Mouse (Mus musculus) testis, postnatal 14 days (tissue): ENCODE results near the gene Traf3ip3.

Experiments used
- DNase-seq: peaks from one replicate; pipeline ENCODE4 v3.0.0; 2021; ENCODE audit warnings: low spot score

Traf3ip3 gene

DNA sequence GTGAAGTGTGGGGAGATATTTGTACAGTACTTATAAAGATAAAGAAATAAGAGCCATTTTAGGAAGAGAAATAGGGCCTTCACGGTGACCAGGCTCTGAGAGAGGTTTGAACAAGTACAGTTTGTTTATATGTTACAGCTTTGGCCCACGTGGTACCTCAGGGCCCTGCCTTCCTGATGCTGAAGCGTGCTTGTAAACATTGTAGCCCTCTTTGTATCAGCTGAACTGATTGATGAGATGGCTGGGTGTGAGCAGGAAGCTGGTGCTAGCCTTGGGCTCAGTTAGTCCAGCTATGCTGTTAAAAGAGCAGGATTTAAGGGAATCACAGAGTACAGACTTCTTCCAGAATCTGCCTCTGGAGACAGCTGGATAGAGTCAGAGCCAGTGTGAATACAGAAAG is 42.3 kb downstream of the Traf3ip3 start:
- DNase-seq = peak; percentile 48

DNA sequence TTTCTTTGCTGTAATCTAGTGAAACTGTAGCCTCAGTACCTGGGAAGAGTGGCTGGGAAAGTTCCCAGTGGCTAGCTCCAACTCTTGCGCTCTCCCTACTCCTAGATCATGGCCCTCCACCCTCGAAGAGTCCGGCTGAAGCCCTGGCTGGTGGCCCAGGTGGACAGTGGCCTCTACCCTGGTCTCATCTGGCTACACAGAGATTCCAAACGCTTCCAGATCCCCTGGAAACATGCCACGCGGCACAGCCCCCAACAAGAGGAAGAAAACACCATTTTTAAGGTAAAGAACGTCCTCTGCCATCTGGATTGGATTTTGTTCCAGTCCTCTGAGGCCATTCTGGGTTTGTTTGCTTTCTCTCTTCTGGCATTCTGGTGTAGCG is 44.4 kb downstream of the Traf3ip3 start:
- DNase-seq = no peak

DNA sequence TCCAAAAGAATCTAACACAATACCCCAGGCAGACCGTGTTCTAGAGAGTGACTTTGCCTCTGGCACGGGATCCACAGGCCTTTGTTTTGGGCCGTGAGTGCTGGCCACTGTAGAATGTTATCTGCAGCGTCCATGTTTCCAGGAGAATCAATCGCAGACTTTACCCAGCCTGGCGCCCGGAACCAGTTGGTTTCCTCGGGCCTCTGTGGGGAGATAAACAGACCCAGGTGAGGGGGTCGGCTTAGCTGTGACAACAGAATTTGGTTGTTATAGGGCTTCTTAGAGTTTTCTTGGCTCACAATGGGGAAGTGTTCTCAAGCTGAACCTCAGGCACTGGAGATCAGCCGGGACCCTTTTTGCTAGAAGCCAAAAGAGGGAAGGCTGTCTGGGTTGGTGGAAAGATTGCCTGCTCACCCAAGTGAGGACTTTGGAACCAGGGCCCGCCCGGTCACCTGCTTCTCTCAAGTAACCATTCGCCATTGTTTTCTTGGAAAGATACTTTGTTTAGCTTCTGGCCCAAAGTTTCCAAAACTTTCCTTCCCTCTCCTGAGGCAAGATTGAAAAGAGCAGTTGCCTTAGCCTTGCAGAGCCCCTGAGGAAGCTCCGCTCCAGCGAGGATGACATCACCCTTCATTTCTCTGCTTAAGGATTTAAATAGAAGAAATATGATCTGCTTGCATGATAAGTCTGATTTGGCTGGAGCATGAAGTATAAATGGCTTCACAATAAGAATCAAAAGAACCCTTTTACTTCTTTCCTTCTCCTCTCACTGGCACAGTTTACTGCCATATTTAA is 45.0 kb downstream of the Traf3ip3 start:
- peak; percentile 52 for DNase-seq

DNA sequence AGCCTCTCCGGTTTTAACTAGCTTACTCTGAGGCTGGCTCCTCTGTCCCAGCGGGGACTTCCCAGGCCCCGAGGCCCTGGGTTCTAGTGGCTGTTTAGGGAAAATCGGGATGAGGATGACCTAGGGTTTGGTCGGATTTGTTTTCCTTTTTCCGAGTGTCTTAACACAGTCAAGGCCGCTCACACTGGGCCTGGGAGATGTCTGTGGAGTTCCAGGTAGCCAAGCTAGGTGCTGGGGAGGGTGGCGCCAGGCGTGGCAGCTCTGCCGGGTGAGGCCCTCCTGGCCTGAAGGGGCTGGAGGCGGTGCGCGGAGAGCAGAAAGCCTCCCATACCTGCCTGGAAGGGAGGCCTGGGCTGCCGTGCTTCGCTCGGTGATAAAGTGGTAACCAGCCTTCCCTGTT is 47.9 kb downstream of the Traf3ip3 start:
- no peak for DNase-seq

DNA sequence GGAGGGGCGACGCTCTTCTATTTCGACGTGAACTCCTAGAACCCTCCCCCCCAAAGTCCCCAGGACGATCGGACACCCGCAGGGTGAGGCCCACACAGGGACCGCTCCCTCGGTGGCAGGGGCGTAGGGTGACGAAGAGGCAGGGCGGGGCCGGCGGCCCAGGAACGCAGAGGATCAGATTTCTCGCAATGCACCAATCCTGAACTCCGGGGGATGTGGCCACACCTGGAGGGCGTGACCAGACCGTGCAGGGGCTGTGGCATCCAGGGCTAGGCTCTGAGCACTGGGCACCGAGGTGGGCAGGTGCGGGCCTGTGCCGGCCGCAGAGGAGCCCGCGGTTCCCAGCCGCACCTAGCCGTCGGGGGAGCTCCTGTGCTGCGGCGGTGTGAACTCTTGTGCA is 48.6 kb downstream of the Traf3ip3 start, which contains the start of gene Irf6:
Gene Irf6 (plus strand): TSS at position 240 of the 400 bp plus-strand sequence.
- peak; percentile 52 for DNase-seq

DNA sequence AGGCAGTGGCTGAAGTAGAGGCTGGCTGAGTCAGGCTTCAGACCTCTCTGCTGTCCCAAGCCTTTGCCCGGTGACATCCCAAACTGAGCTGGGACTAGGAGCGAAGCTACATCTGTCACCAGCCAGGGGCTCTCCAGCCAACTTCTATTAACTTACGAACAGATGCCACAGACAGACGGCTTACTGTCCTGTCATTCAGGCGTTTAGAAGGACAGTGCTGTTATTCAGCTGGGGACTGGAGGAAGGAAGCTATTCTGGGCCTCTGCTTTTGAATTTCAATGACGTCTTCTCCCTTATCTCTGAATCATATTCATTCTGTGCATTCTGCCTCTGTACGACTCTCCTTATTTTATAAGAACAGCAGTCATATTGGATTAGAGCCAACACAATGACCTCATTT is 50.4 kb downstream of the Traf3ip3 start:
- DNase-seq = no peak

DNA sequence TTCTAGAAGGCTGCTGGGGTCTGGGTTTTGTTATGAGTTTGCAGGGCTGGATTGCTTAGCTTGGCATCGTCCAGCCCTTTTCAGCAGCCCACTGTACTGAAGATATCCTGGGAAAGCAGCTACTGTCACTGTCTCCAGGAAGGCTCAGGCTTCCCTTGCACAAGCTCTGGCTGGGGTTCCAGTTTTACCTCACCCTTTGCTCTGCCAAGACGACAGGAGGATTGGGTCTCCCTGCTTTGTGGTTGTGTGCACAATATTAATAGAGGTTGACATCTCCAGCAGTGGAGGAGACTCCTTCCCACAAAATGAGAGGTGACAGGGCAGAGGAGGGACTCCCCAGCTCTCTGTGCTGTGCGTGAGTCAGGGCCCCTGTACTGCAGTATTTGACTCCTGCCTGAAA is 52.3 kb downstream of the Traf3ip3 start:
- no peak for DNase-seq

DNA sequence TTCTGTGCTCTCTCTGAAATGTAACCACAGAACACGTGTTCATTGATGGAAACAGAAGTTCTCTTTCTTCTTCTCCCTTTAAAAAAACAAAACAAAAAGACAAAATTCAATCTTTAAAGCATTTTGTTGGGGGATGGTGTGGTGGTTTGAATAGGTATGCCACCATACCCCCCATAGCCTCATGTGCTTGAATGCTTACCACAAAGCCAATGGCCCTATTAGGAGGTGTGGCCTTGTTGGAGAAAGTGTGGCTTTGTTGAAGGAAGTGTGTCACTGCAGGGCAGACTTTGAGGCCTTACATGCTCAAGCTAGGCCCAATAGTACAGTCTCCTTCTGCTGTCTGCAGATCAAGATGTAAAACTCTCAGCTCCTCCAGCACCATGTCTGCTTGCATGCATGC is 55.1 kb downstream of the Traf3ip3 start:
- no peak for DNase-seq

DNA sequence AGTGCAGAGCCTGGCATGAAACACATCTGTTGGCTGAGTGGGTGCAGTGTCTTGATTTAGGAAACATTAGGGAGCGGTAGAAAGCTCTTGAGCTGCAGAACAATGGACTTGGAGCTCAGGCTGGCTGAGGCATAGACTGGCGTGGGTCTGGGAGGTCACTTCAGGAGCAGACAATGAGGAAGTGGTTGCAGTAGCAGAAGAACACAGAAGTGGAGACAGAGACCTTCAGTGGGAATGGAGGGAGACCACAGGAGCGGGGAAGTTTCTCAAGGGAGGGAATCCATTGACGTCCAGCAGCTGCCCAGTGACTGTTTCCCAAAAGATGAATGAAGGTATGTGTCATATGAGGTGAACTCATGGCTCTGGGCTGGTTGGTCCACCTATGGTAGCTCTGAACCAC is 56.4 kb downstream of the Traf3ip3 start:
- no peak for DNase-seq

DNA sequence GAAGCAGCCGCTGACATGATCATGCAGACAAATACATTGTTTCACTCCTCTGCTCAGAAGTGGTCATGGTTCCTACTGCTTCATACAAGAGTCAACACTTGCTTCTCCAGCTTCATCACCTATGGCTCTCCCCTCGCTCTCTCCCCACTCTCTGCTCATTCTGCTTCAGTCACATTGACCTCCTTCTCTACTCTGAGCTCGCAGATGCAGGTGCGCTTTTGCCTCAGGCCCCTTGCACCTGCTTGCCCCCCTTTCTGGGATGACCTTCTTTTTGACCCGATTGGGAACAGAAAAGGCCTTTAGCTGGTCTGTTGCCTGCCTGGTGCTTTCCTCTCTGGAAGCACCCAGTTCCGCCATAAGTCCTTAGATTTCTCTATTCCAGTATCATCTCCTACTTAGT is 57.0 kb downstream of the Traf3ip3 start:
- peak; percentile 40 for DNase-seq

DNA sequence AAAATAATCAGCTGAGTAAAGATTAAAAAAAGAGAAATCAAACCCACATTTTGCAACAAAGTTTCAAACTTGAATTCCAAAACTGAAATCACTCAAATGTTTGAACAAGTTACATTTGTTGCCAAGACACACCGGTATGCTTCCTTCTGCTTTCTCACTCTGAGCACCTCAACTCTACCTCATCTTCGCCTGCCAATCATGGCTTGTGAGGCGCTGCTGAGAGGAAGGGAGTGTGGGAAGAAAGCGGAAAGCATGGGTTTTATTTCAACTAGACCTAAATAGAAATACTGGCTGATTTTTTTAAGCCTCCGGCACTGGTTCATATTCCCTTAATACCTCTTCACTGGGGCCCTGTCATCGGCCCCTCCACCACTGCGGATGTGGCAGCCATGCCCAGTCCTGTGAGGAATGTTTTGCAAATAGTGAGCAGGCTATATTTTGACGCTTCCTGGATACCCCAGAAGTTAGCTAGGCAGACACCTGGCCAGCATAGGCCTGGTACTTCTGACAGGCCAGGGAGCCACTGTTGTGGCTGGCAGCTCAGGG is 58.9 kb downstream of the Traf3ip3 start:
- DNase-seq = no peak

DNA sequence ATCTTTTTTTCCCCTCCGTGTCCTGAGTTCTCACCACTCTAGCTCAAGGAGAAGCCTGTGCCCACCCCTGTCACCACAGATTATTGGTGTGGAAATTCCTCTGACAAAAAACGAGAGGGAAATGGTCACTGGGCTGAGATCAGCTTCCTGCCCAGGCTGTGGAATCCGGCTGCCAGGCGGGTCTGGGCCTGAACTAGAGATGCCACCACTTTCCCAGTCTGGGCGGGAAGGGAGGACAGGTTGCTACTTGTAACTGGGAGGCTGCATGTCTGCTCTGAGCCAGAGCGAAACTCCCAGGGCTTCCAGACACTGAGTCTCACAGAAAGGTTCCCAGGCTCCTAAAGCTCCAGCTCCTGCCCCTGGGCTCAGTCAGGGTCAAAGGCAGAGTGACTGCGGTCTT is 60.4 kb downstream of the Traf3ip3 start:
- no peak for DNase-seq

DNA sequence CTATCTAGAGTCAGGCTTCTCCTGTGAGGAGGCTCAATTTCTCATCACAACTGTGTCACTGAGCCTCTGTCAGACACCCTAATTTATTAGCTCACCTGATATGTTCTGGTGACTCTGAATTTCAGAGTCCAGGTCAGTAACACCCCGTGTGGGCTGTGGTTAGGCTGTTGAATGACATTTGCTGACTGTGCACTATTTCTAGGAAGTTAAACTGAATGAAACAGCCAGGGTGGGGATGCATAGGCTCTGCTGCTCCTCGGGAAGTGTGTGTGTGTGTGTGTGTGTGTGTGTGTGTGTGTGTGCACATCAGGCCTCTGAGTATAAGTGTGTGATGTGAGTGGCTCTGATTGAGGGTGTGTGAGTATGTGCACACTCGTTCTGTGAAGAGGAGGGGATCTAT is 62.8 kb downstream of the Traf3ip3 start:
- DNase-seq = no peak

DNA sequence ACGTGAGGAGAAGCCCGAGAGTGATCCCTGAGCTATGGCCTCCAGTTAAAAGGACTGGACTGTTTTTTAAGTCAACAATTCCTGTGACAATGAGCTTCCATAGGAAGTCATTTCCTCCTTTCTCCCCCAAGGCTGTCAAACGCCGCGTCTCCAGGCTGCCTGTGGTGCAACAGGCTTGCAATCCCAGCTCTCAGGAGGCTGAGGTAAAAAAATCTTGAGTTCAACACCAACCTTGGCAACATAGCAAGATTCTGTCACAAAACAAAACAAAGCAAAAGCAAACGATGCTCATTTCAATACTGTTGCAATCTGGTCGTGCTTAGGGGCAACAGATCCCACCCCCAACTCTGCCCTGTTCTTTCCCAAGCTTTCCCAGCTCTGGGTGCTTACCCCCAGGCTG is 63.4 kb downstream of the Traf3ip3 start:
- DNase-seq = no peak

DNA sequence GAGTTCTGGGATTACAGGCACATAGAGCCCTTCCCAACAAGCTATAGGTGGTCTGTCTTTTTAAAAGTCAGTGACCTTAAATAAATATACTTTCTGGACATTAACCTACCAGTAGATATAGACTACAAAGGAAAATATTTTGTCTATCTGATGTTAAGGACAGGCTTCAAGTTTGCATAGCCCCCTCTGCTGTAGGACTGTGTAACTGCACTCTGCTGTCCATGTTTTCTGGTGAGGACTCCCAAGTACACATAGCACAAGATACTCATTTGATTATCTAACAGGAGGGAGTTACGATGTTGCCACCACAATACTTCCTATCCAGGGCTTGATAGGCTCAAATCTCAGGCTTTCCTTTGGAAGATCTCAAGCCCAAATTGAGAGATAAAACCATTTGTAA is 67.8 kb downstream of the Traf3ip3 start:
- no peak for DNase-seq

DNA sequence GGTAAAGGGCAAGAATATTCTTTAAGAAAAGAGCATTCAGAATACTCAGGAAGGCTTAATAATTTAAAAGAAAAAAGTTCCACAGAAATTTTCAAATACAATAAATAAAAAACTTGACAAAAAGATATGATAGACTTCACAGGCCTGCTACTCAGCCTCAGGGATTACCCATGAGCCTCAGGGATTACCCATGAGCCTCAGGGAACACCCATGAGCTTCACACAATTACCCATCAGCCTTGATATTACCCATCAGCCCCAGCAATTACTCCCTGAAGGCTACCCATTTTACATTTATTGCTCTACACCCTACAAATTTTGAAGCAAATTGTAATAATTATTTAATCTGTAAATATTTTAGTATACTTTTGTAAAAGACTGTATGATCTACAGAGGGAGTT is 69.1 kb downstream of the Traf3ip3 start:
- DNase-seq = no peak

DNA sequence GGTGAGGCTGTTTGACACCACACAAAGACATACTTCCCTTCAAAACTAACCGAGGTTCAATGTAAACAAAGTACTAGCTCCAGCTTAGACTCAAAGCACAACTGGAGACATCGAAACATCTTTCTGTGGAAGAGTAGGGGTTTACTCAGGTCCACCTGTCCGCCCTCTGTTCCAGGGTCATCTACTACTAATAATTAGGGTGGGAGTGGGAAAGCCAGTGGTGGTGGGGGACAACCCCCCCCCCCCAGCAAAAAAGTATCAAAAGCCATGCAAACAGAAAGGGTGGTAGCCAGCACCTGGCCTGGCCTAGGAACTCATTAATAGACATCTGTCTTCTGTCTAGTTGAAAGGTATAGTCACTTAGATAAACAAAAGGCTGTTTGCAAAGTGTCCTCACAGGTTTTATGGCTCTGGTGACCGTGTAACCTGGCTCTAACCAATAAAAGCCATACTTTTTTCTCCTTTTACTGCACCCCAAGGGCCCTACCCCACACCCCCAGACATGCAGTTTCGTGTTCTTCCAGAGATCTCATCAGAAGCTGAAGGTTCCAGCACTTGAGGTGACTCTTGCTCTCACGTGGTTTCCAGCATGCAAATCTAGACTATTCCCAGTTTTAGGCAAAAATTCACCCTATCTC is 70.1 kb downstream of the Traf3ip3 start:
- no peak for DNase-seq

DNA sequence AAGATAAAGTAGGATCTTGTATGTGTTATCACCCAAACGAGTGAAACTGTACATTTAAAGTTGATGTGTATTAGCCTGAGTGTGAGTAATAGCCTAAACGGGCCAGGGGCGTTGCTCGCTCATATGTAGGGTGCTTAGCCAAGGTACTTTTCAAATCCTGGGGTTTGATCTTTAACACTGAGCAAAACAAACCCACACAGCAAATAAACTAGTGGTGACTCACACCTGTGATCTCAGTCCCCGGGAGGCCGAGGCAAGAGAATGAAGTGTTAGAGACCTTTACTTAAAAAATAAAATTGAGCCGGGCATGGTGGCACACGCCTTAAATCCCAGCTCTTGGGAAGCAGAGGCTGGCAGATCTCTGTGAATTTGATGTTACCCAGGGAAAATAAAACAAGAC is 70.7 kb downstream of the Traf3ip3 start:
- no peak for DNase-seq

DNA sequence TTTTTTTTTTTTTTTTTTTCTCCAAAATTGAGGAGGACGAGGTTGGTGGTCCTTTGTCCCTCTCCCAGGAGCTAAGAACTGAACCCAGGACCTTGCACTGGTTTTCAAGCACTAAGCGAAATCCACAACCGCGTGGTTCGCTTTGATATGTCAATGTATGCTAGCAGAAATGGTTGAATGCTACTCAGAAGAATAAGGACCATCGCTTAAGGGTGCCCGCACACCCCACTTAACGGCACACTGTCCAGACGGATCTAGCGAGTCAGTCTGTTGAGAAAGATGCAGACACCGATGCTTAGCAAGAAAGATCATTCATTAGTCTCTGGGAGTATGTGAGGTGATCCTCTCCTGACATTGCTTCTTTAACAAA is 71.1 kb downstream of the Traf3ip3 start:
- no peak for DNase-seq

DNA sequence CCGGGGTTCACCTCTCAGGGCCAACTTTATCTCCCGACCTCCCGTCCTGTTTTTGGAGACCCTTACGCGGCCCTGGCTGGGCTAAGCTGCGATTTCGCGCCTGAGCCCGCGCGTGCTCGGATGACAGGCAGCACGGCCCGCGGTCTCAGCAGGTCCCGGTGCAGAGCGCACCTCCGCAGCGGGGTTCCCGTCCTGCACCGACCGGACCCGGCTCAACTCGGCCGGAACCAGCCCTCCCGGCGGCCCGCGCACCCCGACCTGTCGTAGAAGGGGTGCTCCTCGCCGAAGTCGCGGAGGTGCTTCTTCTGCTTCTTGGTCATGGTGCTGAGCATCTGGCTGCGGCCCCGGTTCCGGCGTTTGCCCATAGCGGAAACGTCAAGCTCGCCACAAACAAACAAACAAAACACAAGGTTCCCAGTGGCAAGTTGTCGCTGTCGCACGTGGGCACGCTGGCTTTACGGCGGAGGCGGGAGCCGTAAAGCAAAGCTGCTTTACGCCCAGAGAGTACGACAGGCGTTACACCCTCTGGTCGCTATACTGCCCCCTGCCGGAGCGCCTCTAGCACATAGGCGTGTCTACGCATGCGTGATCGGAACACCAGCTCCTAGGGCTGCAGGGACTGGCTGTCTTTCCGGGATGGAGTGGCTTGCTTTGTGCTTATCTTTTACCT is 71.6 kb downstream of the Traf3ip3 start, which contains the start of gene Diexf:
Gene Diexf (minus strand): TSS at position 487 of the 670 bp plus-strand sequence.
- DNase-seq = peak; percentile 97

DNA sequence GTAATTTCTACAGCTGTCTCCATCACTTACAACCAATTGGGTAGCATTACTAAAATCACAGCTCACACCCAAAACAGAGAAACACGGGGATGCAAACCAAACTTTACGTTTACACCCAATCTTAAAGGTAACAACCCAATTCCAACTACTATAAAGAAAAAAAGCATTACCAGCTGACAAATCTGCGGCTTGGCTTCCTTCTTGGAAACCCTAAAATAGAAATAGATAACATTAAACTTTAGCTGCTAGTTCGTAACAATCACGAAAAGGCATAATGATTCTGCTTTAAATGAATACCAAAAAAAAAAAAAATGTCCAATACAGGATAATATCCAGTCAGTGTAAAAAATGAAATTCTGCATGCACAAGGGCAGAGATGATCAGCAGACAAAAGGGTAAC is 72.2 kb downstream of the Traf3ip3 start:
- DNase-seq = no peak

DNA sequence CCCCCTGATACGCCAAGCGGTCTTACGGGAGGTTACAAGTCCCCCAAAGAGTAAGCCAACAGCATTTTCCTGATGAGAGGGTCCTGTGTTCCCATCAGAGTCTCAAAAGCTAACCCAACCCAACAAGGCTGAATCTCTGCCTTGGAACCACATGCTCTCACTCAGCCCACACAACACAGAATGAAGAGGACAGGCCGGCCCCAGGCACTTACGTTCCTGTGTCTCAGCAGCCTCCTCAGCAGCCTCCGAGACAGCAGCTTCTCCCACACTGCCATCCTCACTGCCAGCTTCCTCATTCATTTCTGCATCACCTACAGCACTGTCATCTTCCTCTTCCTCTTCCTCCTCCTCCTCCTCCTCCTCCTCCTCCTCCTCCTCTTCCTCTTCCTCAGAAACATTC is 73.4 kb downstream of the Traf3ip3 start:
- DNase-seq = no peak

DNA sequence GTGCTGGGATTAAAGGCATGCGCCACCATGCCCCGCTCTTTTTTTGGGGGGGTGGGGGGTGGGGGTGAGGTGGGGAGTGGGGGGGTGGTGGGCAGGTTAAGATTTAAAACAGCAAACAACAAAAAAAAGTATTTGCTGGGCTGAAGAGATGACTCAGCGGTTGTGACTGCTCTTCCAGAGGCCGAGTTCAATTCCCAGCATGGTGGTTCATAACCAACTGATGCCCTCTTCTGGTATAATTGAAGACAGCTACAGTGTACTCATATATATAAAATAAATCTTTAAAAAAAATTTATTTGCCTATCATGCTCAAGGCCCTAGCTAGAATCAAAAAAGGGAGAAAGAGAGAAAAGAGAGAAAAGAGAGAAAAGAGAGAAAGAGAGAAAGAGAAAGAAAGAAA is 75.7 kb downstream of the Traf3ip3 start:
- DNase-seq = no peak
